Mouse (Mus musculus) kidney, adult 11 months (tissue): Measurements from ENCODE around the gene Clec4b1.
"Not testable (repeated sequence)": the region's sequence is repeated elsewhere in the genome, so short reads cannot be mapped to it uniquely, and the experiment has no call there.

Experiments
- DNase-seq: peaks from one replicate; pipeline ENCODE4 v3.0.0; 2022

Gene Clec4b1

DNA sequence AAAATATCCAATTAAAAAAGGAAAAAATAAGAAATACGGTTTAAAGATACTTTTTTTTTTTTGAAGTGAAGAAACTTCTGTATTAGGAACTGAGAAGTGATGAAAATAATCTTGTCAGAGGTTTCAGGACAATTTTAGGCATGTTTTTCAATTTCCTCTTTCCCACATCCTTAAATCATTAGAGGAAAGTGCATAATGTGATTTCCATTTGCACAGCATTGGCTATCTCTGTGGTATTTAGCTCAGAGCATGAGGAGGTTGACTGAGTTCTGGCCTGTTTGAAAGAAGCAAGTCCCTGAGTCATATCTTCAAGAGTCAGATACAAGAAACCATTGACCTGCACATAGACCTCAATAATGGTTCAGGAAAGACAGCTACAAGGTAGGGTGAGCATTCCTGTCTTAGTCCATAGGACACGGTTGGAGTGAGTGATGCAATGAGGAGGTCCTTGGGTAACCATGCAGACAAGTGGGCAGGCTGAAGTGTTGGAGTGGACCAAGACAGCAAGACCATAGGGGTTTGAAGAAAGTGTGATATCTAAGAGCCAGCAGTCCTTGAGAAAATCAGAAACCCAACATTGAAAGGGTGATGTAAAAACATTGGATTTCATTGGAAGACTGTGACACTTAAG is at the start of gene Clec4b1:
Gene Clec4b1, plus strand, starts transcription at position 221 of the 631 bp plus-strand sequence.
- DNase-seq: no peak

DNA sequence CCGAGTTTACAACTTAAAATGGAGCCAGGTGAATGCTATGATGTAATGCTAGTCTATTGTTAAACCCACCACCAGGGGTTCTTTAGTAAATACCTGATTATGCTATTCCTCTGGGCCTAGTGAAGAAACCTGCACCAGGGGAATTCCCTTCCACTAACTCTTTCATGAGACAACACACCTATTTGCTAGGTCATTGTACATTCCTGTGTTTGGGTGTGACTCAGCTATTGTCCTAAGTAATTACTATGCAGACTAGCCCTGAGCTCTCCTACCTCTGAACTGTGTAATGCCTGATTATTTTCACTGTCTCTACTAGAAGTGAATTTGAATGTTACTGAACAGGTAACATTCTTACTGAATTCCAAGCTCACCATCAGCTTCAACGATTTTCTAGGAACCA is 45.1 kb upstream of the Clec4b1 start:
- not testable (repeated sequence) for DNase-seq

DNA sequence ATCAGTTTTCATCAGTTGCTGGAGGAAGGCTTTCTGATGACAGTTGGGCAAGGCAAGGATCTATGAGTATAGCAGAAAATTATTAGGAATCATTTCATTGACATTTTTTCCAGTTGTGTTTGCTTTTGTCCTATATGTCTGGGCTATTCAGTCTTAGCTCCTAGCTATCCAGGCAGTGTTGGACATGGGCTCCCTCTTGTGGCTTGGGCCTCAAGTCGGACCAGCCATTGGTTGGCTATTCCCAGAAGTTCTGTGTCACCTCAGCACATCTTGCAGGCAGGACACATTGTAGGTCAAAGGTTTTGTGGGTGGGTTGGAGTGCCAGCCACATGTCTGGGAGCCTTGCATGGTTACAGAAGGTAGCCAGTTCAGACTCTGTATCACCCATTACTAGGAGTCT is 44.2 kb upstream of the Clec4b1 start:
- DNase-seq: no peak

DNA sequence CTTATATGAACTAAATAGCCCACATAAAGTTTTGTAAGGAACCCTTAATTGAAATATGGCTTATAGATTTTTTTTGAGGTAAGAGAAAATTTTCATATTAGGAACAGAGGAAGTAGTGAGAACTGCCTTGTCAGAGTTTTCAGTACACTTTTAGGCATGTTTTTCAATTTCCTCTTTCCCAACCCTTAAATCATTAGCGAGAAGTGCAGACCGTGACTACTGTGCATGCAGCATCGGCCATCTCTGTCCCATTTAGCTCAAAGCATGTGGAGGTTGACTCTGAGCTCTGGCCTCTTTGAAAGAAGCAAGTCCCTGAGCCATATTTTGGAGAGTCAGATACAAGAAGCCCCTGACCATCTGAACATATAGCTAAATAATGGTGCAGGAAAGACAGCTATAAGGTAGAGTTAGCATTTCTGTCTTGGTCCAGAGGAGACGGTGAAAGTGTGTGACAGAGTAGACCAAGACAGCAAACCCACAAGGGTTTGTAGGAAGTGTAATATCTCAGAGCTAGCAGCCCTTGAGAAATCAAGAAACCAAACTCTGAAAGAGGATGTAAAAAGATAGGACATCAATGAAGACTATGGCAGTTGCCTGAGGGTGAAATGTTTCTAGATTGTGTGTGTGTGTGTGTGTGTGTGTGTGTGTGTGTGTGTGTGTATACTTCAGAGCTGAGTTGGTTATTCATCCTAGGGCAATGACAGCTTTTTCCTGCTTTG is 45.5 kb downstream of the Clec4b1 start:
- DNase-seq: no peak

DNA sequence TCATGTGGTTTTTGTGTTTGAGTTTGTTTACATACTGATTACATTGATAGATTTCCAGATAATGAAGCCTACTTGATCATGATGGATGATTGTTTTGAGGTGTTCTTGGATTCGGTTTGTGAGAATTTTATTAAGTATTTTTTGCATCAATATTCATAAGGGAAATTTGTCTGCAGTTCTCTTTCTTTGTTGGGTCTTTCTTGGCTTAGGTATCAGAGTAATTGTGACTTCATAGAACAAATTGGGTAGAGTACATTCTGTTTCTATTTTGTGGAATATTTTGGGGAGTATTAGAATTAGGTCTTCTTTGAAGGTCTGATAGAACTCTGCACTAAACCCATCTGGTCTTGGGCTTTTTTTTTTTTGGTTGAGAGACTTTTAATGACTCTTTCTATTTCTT is 56.4 kb downstream of the Clec4b1 start, which contains the start of gene Clec4a2:
Gene Clec4a2, plus strand, starts transcription at position 301 of the 400 bp plus-strand sequence.
- DNase-seq: not testable (repeated sequence)
